ENCODE assay signal across 17 mouse cellular contexts in genomic region chr6:83008659-83009058, GRCm38 (mm10). TPM values are rescaled to one million over a fixed set of nuclear protein-coding genes. Genes with fewer than 3 reads are reported as not detected.
DNase-seq lines count a peak whose midpoint lies in the region; ATAC-seq and TF ChIP-seq lines count a peak whose summit lies in the region.
"Had no signal": no experiment of that assay in that cellular context is flagged by ENCODE, and none has a peak within 500 bp of the region (broad histone marks: within the 10 kb centered on the region; RNA-seq: fewer than 3 reads in every experiment).

No protein-coding gene starts in this region.

- intact Hi-C loops in heart, postnatal 25 days (cut with DNase I): no loop called here

- no peak for ATAC-seq in lung, embryonic 14.5 days (ENCODE audit: insufficient read depth)
- no peak for ATAC-seq in stomach, postnatal 0 days (ENCODE audit: low FRiP score, low TSS enrichment)
- ATAC-seq: hindbrain, postnatal 0 days had no signal

- H3K9ac ChIP-seq in lung, embryonic 14.5 days: no peak overlapping the region
- H3K9ac ChIP-seq in stomach, postnatal 0 days (ENCODE audit: low read length): no peak overlapping the region
- H3K9ac ChIP-seq: embryonic facial prominence, embryonic 13.5 days had no signal

- TF ChIP-seq POLR2A in bone marrow, adult 2 months (IDR thresholded peaks at IDR 0.05; ENCODE audit: borderline replicate concordance, control insufficient read depth, low read depth, low read length): no peak

- H3K27ac ChIP-seq in bone marrow, adult 2 months (ENCODE audit: control insufficient read depth, insufficient read depth, low read depth, low read length, poor library complexity): peak overlapping the region; percentile 48
- no peak overlapping the region for H3K27ac ChIP-seq in lung, embryonic 14.5 days (ENCODE audit: low read depth)
- H3K27ac ChIP-seq in stomach, postnatal 0 days (replicated peaks): no peak overlapping the region
- H3K27ac ChIP-seq: embryonic facial prominence, embryonic 13.5 days; hindbrain, postnatal 0 days; limb, embryonic 10.5 days; midbrain, embryonic 10.5 days had no signal

- no peaks in the 10 kb centered on the region for H3K9me3 ChIP-seq in lung, embryonic 14.5 days (ENCODE audit: low read depth, low read length)
- no peaks in the 10 kb centered on the region for H3K9me3 ChIP-seq in megakaryocyte, embryonic 14.5 days
- H3K9me3 ChIP-seq in stomach, postnatal 0 days (ENCODE audit: control insufficient read depth, low read length): no peaks in the 10 kb centered on the region
- H3K9me3 ChIP-seq: embryonic facial prominence, embryonic 13.5 days; limb, embryonic 10.5 days; midbrain, embryonic 10.5 days had no signal

- 12% methylated on average over 3 of the region's 3 CpGs for WGBS in bone marrow, adult 2 months
- 35% methylated on average over 3 of the region's 3 CpGs for WGBS in lung, embryonic 14.5 days
- 35% methylated on average over 3 of the region's 3 CpGs for WGBS in stomach, postnatal 0 days

- no peaks in the 10 kb centered on the region for H3K27me3 ChIP-seq in lung, embryonic 14.5 days (ENCODE audit: insufficient read depth, low read length)
- H3K27me3 ChIP-seq in megakaryocyte, embryonic 14.5 days (replicated peaks): no peaks in the 10 kb centered on the region
- H3K27me3 ChIP-seq in stomach, postnatal 0 days (ENCODE audit: control insufficient read depth, insufficient read depth, low read length): no peaks in the 10 kb centered on the region
- H3K27me3 ChIP-seq: embryonic facial prominence, embryonic 13.5 days had no signal

- peaks cover 19% of the 10 kb centered on the region for H3K4me1 ChIP-seq in bone marrow, adult 2 months (ENCODE audit: control insufficient read depth, insufficient read depth, low read length)
- H3K4me1 ChIP-seq in lung, embryonic 14.5 days (ENCODE audit: insufficient read depth): peaks cover 5% of the 10 kb centered on the region; the same call in 1 of the 2 replicates
- H3K4me1 ChIP-seq in megakaryocyte, embryonic 14.5 days: peaks cover 98% of the 10 kb centered on the region
- H3K4me1 ChIP-seq in stomach, postnatal 0 days (replicated peaks; ENCODE audit: control insufficient read depth, insufficient read depth): no peaks in the 10 kb centered on the region

- TF ChIP-seq EP300 in stomach, postnatal 0 days (optimal IDR thresholded peaks at IDR 0.05): no peak

- peak; percentile 91 for DNase-seq in heart, adult 11 months
- DNase-seq in heart, adult 8-10 months (ENCODE audit: low spot score): no peak
- peak; percentile 39 for DNase-seq in lung, embryonic 14.5 days
- no peak for DNase-seq in thymus, adult 18-20 months
- DNase-seq in heart, postnatal 25 days (ENCODE audit: low spot score): no peak
- no peak for DNase-seq in stomach, postnatal 0 days (ENCODE audit: low spot score)
- DNase-seq: adrenal gland, postnatal 25 days; cerebellum, postnatal 36 days; heart, postnatal 14 days; right cerebral cortex, postnatal 25 days; thymus, postnatal 36 days had no signal

- H3K4me2 ChIP-seq in lung, embryonic 14.5 days: no peak overlapping the region
- H3K4me2 ChIP-seq in stomach, postnatal 0 days (replicated peaks; ENCODE audit: low read depth): no peak overlapping the region
- H3K4me2 ChIP-seq: embryonic facial prominence, embryonic 13.5 days had no signal

- no peak for TF ChIP-seq CTCF in bone marrow, adult 2 months (IDR thresholded peaks at IDR 0.05; ENCODE audit: control insufficient read depth, insufficient read depth, low read length)
- TF ChIP-seq CTCF in lung, embryonic 14.5 days (IDR thresholded peaks at IDR 0.05; ENCODE audit: low read depth): no peak
- TF ChIP-seq CTCF in stomach, postnatal 0 days (IDR thresholded peaks at IDR 0.05; ENCODE audit: low read depth): no peak

- H3K36me3 ChIP-seq in lung, embryonic 14.5 days (ENCODE audit: insufficient read depth): no peaks in the 10 kb centered on the region
- peaks cover 2% of the 10 kb centered on the region for H3K36me3 ChIP-seq in megakaryocyte, embryonic 14.5 days (replicated peaks; ENCODE audit: low read length)
- H3K36me3 ChIP-seq in stomach, postnatal 0 days (ENCODE audit: control insufficient read depth, insufficient read depth, low read length): no peaks in the 10 kb centered on the region
- H3K36me3 ChIP-seq: embryonic facial prominence, embryonic 13.5 days; limb, embryonic 10.5 days; midbrain, embryonic 10.5 days had no signal

- H3K4me3 ChIP-seq in bone marrow, adult 2 months (replicated peaks; ENCODE audit: control insufficient read depth, low read depth, low read length): no peak overlapping the region
- no peak overlapping the region for H3K4me3 ChIP-seq in lung, embryonic 14.5 days (ENCODE audit: low read depth, low read length)
- peak overlapping the region; percentile 51 for H3K4me3 ChIP-seq in megakaryocyte, embryonic 14.5 days (replicated peaks)
- H3K4me3 ChIP-seq in stomach, postnatal 0 days (ENCODE audit: low read depth, low read length): no peak overlapping the region
- H3K4me3 ChIP-seq: embryonic facial prominence, embryonic 13.5 days; limb, embryonic 10.5 days; midbrain, embryonic 10.5 days had no signal

RNA-seq across cellular contexts. Expression of gene Dok1, which starts 24.6 kb away (rescaled TPM):
- total RNA-seq in heart, adult 8-10 months (2022): 1 to 10 TPM; 1.9 to 2.2 (median 2.0) TPM
- 26.6 and 39.6 TPM in 2 replicates for polyA plus RNA-seq in bone marrow, adult 2 months (2011; ENCODE audit: insufficient read depth, insufficient read length, low replicate concordance, missing spikeins)
- 11.9 and 12.0 TPM in 2 replicates for polyA plus RNA-seq in lung, embryonic 14.5 days (2014; fragmentation: Nextera tagmentation; extraction: Ambion mirVana)
- polyA plus RNA-seq in megakaryocyte, embryonic 14.5 days (2012; ENCODE audit: insufficient read depth, low replicate concordance): 159 and 256 TPM in 2 replicates
- 1 to 10 TPM; 2.9 to 3.2 TPM for total RNA-seq in heart, postnatal 25 days (2021)
- 8.3 TPM in 2 replicates for polyA plus RNA-seq in stomach, postnatal 0 days (2015; fragmentation: Nextera tagmentation; extraction: Ambion mirVana)

RNA-seq across cellular contexts. Expression of gene Loxl3, which starts 25.3 kb away (rescaled TPM):
- total RNA-seq in heart, adult 8-10 months (2022): 1 to 10 TPM; 1.7 to 2.6 (median 2.0) TPM
- polyA plus RNA-seq in bone marrow, adult 2 months (2011; ENCODE audit: insufficient read depth, insufficient read length, low replicate concordance, missing spikeins): 6.9 and 13.3 TPM in 2 replicates
- polyA plus RNA-seq in lung, embryonic 14.5 days (2014; fragmentation: Nextera tagmentation; extraction: Ambion mirVana): 19.5 and 19.8 TPM in 2 replicates
- 0.40 and 4.2 TPM in 2 replicates for polyA plus RNA-seq in megakaryocyte, embryonic 14.5 days (2012; ENCODE audit: insufficient read depth, low replicate concordance)
- total RNA-seq in heart, postnatal 25 days (2021): 1 to 10 TPM; 2.0 to 4.2 TPM
- 5.5 and 6.1 TPM in 2 replicates for polyA plus RNA-seq in stomach, postnatal 0 days (2015; fragmentation: Nextera tagmentation; extraction: Ambion mirVana)

RNA-seq across cellular contexts. Expression of gene Aup1, which starts 45.7 kb away (rescaled TPM):
- total RNA-seq in heart, adult 8-10 months (2022): 10 to 100 TPM; 63.1 to 78.6 (median 72.3) TPM
- polyA plus RNA-seq in bone marrow, adult 2 months (2011; ENCODE audit: insufficient read depth, insufficient read length, low replicate concordance, missing spikeins): 142 and 337 TPM in 2 replicates
- polyA plus RNA-seq in lung, embryonic 14.5 days (2014; fragmentation: Nextera tagmentation; extraction: Ambion mirVana): 134 and 144 TPM in 2 replicates
- polyA plus RNA-seq in megakaryocyte, embryonic 14.5 days (2012; ENCODE audit: insufficient read depth, low replicate concordance): 1,695 and 4,915 TPM in 2 replicates
- total RNA-seq in heart, postnatal 25 days (2021): 10 to 100 TPM; 65.5 to 73.0 TPM
- 135 and 150 TPM in 2 replicates for polyA plus RNA-seq in stomach, postnatal 0 days (2015; fragmentation: Nextera tagmentation; extraction: Ambion mirVana)

RNA-seq across cellular contexts. Expression of gene Htra2, which starts 46.4 kb away (rescaled TPM):
- 10 to 100 TPM; 33.9 to 37.7 (median 34.7) TPM for total RNA-seq in heart, adult 8-10 months (2022)
- polyA plus RNA-seq in bone marrow, adult 2 months (2011; ENCODE audit: insufficient read depth, insufficient read length, low replicate concordance, missing spikeins): 115 and 145 TPM in 2 replicates
- polyA plus RNA-seq in lung, embryonic 14.5 days (2014; fragmentation: Nextera tagmentation; extraction: Ambion mirVana): 44.0 and 45.0 TPM in 2 replicates
- polyA plus RNA-seq in megakaryocyte, embryonic 14.5 days (2012; ENCODE audit: insufficient read depth, low replicate concordance): 27.7 and 49.5 TPM in 2 replicates
- 10 to 100 TPM; 31.8 to 33.9 TPM for total RNA-seq in heart, postnatal 25 days (2021)
- polyA plus RNA-seq in stomach, postnatal 0 days (2015; fragmentation: Nextera tagmentation; extraction: Ambion mirVana): 31.3 and 35.7 TPM in 2 replicates

RNA-seq across cellular contexts. Expression of gene Dqx1, which starts 49.0 kb away (rescaled TPM):
- total RNA-seq in heart, adult 8-10 months (2022): 1 to 10 TPM in 1 of 4 experiments, under 1 TPM in 3; 0.55 to 1.4 (median 0.84) TPM
- polyA plus RNA-seq in bone marrow, adult 2 months (2011; ENCODE audit: insufficient read depth, insufficient read length, low replicate concordance, missing spikeins): 5.3 and 13.5 TPM in 2 replicates
- 0.62 and 1.3 TPM in 2 replicates for polyA plus RNA-seq in lung, embryonic 14.5 days (2014; fragmentation: Nextera tagmentation; extraction: Ambion mirVana)
- polyA plus RNA-seq in megakaryocyte, embryonic 14.5 days (2012; ENCODE audit: insufficient read depth, low replicate concordance): 0.22 TPM in 1 of 2 replicates, not detected in the other
- total RNA-seq in heart, postnatal 25 days (2021): under 1 TPM; 0.36 to 0.52 TPM
- polyA plus RNA-seq in stomach, postnatal 0 days (2015; fragmentation: Nextera tagmentation; extraction: Ambion mirVana): 5.4 and 5.8 TPM in 2 replicates
- total RNA-seq: hindbrain, postnatal 0 days had no signal

Comparison
In these comparisons a context has a peak if more than half of its experiments do, and no peak if none do; other contexts are left out.
1. DNase-seq: peak in heart, adult 11 months (single experiment) and lung, embryonic 14.5 days (single experiment); none in heart, adult 8-10 months (single experiment), thymus, adult 18-20 months (0 of 2), heart, postnatal 25 days (single experiment) and stomach, postnatal 0 days (single experiment).